Mouse (Mus musculus) megakaryocyte progenitor cell, adult 5-6 weeks (primary cell): Measurements from ENCODE around the gene Fam83d. TPM values are rescaled to one million over a fixed set of nuclear protein-coding genes. Genes with fewer than 3 reads are reported as not detected.

ENCODE experiments used
- ATAC-seq: replicated peaks from 2 replicates; pipeline ENCODE4 v1.8.0; 2016; ENCODE audit warnings: mild to moderate bottlenecking, moderate TSS enrichment, inconsistent platforms; ENCODE audit not compliant: poor library complexity
- total RNA-seq, 2 experiments: library from RNA; stranded (forward) in 1 of 2; stranded (reverse) in 1 of 2; fragments of 157-497, 149-512 nt in 1 of 2; fragments of 200-1000 nt in 1 of 2; gene quantifications; 2 replicates each; pipeline versions ENCODE4 v1.2.3 to v1.2.4; 2015 to 2017

Fam83d gene
- total RNA-seq, 2 experiments from 2014 or later: 5.9 to 8.9 TPM

- ATAC-seq: no peak
Observed at GRCm38 (mm10) chr2:158800788-158801187, 32.9 kb downstream of the Fam83d start.

- ATAC-seq: no peak
Observed at GRCm38 (mm10) chr2:158803575-158803974, 35.7 kb downstream of the Fam83d start.

- ATAC-seq: no peak
Observed at GRCm38 (mm10) chr2:158815686-158816085, 47.8 kb downstream of the Fam83d start.

- ATAC-seq: no peak
Observed at GRCm38 (mm10) chr2:158816239-158816638, 48.3 kb downstream of the Fam83d start.

GRCm38 (mm10) chr2:158817708-158818107 is 49.8 kb downstream of the Fam83d start:
- ATAC-seq: no peak

DNA sequence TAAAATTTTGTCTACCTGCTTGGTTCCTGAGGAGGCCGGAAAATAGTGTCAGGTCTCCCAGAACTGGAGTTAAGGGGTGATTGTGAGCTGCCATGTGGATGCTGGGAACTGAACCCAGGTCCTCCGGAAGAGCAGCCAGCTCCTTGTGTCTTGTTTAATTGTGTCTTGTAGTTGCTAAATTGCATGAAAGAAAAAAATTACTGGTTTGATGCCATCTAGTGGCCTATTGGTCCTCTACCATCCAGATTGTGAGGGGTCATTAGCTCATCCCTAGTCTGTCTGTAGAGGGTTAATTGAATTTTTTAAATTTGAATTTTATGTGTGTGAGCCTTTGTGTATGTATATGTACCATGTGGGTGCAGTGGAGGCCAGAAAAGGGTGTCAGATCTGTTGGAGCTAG is 60.2 kb downstream of the Fam83d start:
- ATAC-seq: no peak

GRCm38 (mm10) chr2:158829746-158830145 is 61.9 kb downstream of the Fam83d start:
- no peak for ATAC-seq

DNA sequence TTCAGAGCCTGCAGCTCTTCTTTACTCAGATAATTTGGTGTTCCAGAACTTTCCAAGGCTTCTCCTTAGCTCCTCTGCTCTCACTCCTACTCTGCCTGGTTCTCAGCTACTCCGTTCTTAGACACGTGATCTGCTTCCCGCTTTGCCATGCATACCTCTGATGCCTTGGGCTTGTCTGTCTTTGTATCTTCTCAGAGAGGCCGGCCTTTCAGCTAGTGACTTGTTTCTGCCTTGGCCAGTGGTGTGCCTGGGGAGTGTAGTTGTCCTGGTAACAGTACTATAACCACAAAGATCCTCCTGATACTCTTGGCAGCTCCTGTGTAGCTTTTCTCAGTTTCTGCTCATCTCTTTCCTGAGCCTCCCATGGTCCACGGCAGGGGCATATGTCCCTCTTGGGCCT is 65.3 kb downstream of the Fam83d start:
- no peak for ATAC-seq

DNA sequence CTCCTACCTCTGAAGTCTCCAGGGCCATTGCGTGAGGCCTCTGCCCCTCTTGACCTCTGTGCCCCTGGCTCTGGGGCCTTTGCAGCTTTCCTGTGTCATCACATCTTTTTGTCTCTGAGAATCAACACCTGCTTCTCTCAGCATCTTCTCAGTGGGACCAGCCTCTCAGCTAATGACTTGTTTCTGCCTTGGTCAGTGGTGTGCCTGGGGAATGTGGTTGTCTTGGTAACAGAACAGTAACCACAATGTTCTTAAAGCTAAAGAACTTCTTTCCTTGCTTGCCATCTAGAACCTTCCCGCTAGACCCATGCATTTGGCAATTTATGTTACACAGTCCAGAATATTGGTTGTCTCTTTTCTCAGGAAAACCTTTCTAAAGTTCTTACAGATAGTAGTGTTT is 65.8 kb downstream of the Fam83d start:
- no peak for ATAC-seq

Other genes with a start within 250 kb of the Fam83d start
- 0.05 TPM in 1 of 2 replicates, not detected in the other for gene Slc32a1, start 157.3 kb upstream of the Fam83d start, total RNA-seq (2015)
- 0.04 TPM in 1 of 2 replicates, not detected in the other for gene Slc32a1, start 157.3 kb upstream of the Fam83d start, total RNA-seq (2017)
- gene Actr5, start 143.2 kb upstream of the Fam83d start, total RNA-seq (2015): 9.1 and 14.7 TPM in 2 replicates
- 14.5 and 18.7 TPM in 2 replicates for gene Actr5, start 143.2 kb upstream of the Fam83d start, total RNA-seq (2017)
- gene Ppp1r16b, start 102.7 kb upstream of the Fam83d start, total RNA-seq (2015): 0.17 and 0.30 TPM in 2 replicates
- gene Ppp1r16b, start 102.7 kb upstream of the Fam83d start, total RNA-seq (2017): 0.07 and 0.08 TPM in 2 replicates
- gene Dhx35, start 26.7 kb downstream of the Fam83d start, total RNA-seq (2015): 10.1 and 12.4 TPM in 2 replicates
- 15.3 and 17.3 TPM in 2 replicates for gene Dhx35, start 26.7 kb downstream of the Fam83d start, total RNA-seq (2017)